Mouse (Mus musculus): Measurements from ENCODE around the gene Efna5.

GRCm38 (mm10) chr17:62748803-62749619 lies 132.1 kb downstream of the Efna5 start:
- TF ChIP-seq CTCF (IDR thresholded peaks at IDR 0.05; ENCODE audit: low read depth, low read length) (no peak), POLR2A (IDR thresholded peaks at IDR 0.05; ENCODE audit: extremely low read depth, insufficient read depth, low read length) (no peak)
